Mouse (Mus musculus): ENCODE results near the gene Tgfb1.

Gene Tgfb1

GRCm38 (mm10) chr7:25699851-25700250 lies 13.0 kb downstream of the Tgfb1 start:
- in situ Hi-C loops (cut with MboI; ENCODE audit: low pct_unique_long_range_greater_than_20kb in 1 of 2, low sequenced_read_pairs in 2 of 2, unreplicated experiment in 1 of 2), result loop anchor here in 1 of 2 experiments (5.0 kb wide), 1 partner anchor 78 kb away; no protein-coding TSS in a partner anchor

DNA sequence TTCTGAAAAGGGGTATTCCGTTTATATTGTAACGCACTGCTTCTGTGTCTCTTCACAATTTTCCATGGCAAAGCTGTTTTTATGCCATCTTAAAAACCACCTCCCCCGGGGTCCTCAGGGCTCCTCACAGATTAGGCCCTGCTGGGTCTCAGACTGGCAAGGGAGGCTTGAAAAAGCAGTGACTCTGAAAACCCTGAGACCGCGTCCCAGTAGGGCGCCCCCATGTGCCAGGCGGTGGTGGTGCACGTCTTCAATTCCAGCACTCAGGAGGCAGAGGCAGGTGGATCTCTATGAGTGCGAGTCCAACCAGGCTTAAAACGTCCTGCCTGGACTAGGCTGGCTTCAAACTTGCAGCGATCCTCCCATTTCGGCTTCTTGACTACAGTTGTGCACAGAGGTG lies 13.9 kb downstream of the Tgfb1 start:
- in situ Hi-C loops (cut with MboI; ENCODE audit: low pct_unique_long_range_greater_than_20kb in 1 of 2, low sequenced_read_pairs in 2 of 2, unreplicated experiment in 1 of 2), result loop anchor here in 1 of 2 experiments (5.0 kb wide), 1 partner anchor 78 kb away; no protein-coding TSS in a partner anchor

GRCm38 (mm10) chr7:25702350-25702749 lies 15.5 kb downstream of the Tgfb1 start:
- in situ Hi-C loops (cut with MboI; ENCODE audit: low pct_unique_long_range_greater_than_20kb in 1 of 2, low sequenced_read_pairs in 2 of 2, unreplicated experiment in 1 of 2), result loop anchor here in 1 of 2 experiments (5.0 kb wide), 1 partner anchor 80 kb away; no protein-coding TSS in a partner anchor

- in situ Hi-C loops (cut with MboI; ENCODE audit: low pct_unique_long_range_greater_than_20kb in 1 of 2, low sequenced_read_pairs in 2 of 2, unreplicated experiment in 1 of 2), result loop anchor here in 1 of 2 experiments (5.0 kb wide), 1 partner anchor 82 kb away; no protein-coding TSS in a partner anchor
Observed at GRCm38 (mm10) chr7:25703793-25704494, 17.1 kb downstream of the Tgfb1 start.

- in situ Hi-C loops (cut with MboI; ENCODE audit: low pct_unique_long_range_greater_than_20kb in 1 of 2, low sequenced_read_pairs in 2 of 2, unreplicated experiment in 1 of 2), result loop anchor here in 1 of 2 experiments (5.0 kb wide), 1 partner anchor 83 kb away; no protein-coding TSS in a partner anchor
Observed at GRCm38 (mm10) chr7:25704716-25705364, 18.0 kb downstream of the Tgfb1 start.

- in situ Hi-C loops (cut with MboI; ENCODE audit: low pct_unique_long_range_greater_than_20kb in 1 of 2, low sequenced_read_pairs in 2 of 2, unreplicated experiment in 1 of 2), result no loop called here
Observed at GRCm38 (mm10) chr7:25705801-25706251, 19.0 kb downstream of the Tgfb1 start.

DNA sequence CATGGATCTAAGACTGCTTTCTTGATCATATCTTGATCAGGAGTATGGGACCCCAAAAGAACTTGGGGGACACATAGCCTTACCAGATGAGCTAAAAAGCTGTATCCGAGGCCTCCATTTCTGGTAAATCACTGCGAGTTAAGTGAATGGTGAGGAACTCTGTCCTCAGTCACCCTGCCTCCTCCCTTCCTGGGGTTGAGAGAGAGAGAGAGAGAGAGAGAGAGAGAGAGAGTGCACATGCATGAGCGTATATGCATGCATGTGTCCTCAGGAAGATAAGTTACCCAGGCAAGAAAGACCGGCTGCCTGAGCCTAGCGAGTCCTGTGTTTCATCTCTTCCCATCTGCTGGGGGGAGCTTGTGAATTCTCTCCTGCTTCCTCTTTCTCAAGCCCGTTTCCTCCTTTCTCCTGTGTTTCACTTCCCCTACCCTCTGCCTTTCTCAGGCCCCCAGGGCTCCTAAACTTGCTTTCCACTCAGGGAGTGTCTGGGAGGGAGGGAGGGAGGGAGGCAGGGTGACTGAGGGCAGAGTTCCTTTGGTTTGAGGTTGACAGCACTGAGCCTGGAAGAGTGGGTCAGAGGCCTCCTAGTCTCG lies 19.9 kb downstream of the Tgfb1 start:
- in situ Hi-C loops (cut with MboI; ENCODE audit: low pct_unique_long_range_greater_than_20kb in 1 of 2, low sequenced_read_pairs in 2 of 2, unreplicated experiment in 1 of 2), result no loop called here

DNA sequence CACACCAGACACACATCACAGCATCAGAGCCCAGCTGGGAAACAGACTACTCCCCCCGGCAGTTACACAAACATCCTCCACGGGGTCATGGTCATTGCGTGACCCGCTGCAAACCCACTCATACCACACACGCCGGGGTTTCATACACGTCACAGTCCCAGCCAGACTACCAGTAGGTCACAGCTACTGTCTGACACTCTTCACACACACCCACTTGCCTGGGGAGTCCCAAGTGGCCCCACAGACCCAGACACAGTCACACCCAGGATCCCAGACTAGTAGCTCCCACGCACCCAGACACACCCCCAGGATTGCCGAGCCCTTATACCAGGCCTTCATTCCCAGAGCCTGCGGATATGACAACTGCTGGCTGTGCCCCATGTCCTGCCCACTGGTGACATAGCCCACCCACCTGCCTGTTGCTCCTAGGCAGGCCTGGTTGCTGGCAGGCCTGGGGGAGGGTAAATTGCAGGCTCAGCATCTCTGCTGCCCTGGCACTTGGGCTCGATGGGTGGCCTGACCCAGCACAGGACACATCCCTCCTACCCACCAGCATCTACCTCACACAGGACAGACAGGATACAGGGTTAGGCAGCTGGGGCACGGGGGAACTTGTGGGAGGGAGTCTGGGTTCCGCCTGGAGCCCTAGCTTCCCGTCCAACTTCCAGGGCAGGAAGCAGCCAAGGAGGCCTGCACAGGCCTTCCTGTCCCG lies 20.9 kb downstream of the Tgfb1 start:
- in situ Hi-C loops (cut with MboI; ENCODE audit: low pct_unique_long_range_greater_than_20kb in 1 of 2, low sequenced_read_pairs in 2 of 2, unreplicated experiment in 1 of 2), result no loop called here

- in situ Hi-C loops (cut with MboI; ENCODE audit: low pct_unique_long_range_greater_than_20kb in 1 of 2, low sequenced_read_pairs in 2 of 2, unreplicated experiment in 1 of 2), result no loop called here
Observed at GRCm38 (mm10) chr7:25709961-25710360, 23.2 kb downstream of the Tgfb1 start.

- in situ Hi-C loops (cut with MboI; ENCODE audit: low pct_unique_long_range_greater_than_20kb in 1 of 2, low sequenced_read_pairs in 2 of 2, unreplicated experiment in 1 of 2), result no loop called here
Observed at GRCm38 (mm10) chr7:25710519-25711130, 23.8 kb downstream of the Tgfb1 start.

- in situ Hi-C loops (cut with MboI; ENCODE audit: low pct_unique_long_range_greater_than_20kb in 1 of 2, low sequenced_read_pairs in 2 of 2, unreplicated experiment in 1 of 2), result no loop called here
Observed at GRCm38 (mm10) chr7:25711165-25711564, 24.4 kb downstream of the Tgfb1 start.

GRCm38 (mm10) chr7:25711731-25712197 lies 25.0 kb downstream of the Tgfb1 start:
- in situ Hi-C loops (cut with MboI; ENCODE audit: low pct_unique_long_range_greater_than_20kb in 1 of 2, low sequenced_read_pairs in 2 of 2, unreplicated experiment in 1 of 2), result no loop called here

- in situ Hi-C loops (cut with MboI; ENCODE audit: low pct_unique_long_range_greater_than_20kb in 1 of 2, low sequenced_read_pairs in 2 of 2, unreplicated experiment in 1 of 2), result no loop called here
Observed at GRCm38 (mm10) chr7:25712801-25713200, 26.0 kb downstream of the Tgfb1 start.

- in situ Hi-C loops (cut with MboI; ENCODE audit: low pct_unique_long_range_greater_than_20kb in 1 of 2, low sequenced_read_pairs in 2 of 2, unreplicated experiment in 1 of 2), result no loop called here
Observed at GRCm38 (mm10) chr7:25714581-25714980, 27.8 kb downstream of the Tgfb1 start.

DNA sequence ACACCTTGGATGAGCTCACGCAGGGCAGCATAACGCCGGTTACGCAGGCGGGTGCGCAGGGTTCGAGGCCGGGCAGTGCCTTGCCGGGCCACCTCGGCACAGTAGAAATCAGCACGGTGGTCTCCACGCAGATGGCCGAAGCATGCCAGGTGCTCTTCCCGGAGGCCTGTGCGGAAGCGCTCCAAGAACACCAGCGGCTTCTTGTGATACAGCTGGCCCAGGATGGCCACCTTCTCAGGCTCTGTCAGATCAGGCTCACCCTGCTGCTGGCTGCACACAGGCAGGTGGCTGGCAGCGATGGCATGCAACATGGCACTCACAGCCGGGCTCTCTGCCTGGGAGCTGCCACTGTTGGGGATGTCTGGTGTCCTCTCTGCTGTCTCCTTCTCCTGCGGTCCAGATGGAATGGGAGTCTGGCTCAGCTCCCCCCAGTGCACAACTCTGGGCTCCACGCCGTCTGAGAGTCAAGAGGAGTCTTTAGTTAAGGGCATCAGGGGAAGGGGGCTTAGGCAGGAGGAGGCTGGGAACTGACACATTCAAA lies 29.0 kb downstream of the Tgfb1 start:
- in situ Hi-C loops (cut with MboI; ENCODE audit: low pct_unique_long_range_greater_than_20kb in 1 of 2, low sequenced_read_pairs in 2 of 2, unreplicated experiment in 1 of 2), result no loop called here

DNA sequence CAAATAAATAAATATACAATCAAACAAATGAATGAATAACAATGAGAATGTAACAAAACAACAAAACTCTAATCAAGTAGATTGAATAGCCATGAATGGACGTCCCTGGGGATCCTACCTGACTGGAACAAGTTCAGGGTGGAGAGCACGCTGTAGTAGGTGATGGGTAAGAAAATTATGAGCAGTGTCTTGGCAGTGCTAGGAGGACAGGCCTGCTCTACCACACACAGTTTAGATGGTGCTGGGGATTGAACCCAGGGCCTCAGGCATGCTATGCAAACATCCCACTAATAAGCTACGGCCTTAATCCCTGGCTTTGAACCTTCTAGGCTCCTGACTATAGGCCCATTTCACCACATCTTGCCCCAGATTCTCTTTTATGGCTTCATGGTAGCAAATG lies 30.7 kb downstream of the Tgfb1 start:
- in situ Hi-C loops (cut with MboI; ENCODE audit: low pct_unique_long_range_greater_than_20kb in 1 of 2, low sequenced_read_pairs in 2 of 2, unreplicated experiment in 1 of 2), result no loop called here

- in situ Hi-C loops (cut with MboI; ENCODE audit: low pct_unique_long_range_greater_than_20kb in 1 of 2, low sequenced_read_pairs in 2 of 2, unreplicated experiment in 1 of 2), result no loop called here
Observed at GRCm38 (mm10) chr7:25718788-25719417, 32.1 kb downstream of the Tgfb1 start, which contains the start of gene Ccdc97. TSS of gene Ccdc97 (minus strand) at chr7:25719088.
